Mouse (Mus musculus): Measurements from ENCODE around the gene Trhr2. TPM values are rescaled to one million over a fixed set of nuclear protein-coding genes. Genes with fewer than 3 reads are reported as not detected.

Trhr2 gene
- polyA plus RNA-seq, 1 experiment = not detected

- Histone ChIP-seq H3K4me3 (ENCODE audit: insufficient read depth, low read length) (no peak overlapping the region), H3K4me1 (ENCODE audit: control insufficient read depth, insufficient read depth, low read length) (peaks cover 24% of the 10 kb centered on the region), H3K27ac (ENCODE audit: insufficient read depth, low read depth, low read length) (no peak overlapping the region)
- TF ChIP-seq POLR2A (IDR thresholded peaks at IDR 0.05; ENCODE audit: borderline replicate concordance, low read depth, low read length) = no peak
- TF ChIP-seq CTCF (IDR thresholded peaks at IDR 0.05; ENCODE audit: low read depth, low read length) = no peak
Measured at GRCm38 (mm10) chr8:122344219-122344618, 16.3 kb downstream of the Trhr2 start.

GRCm38 (mm10) chr8:122343758-122344157 lies 16.8 kb downstream of the Trhr2 start:
- Histone ChIP-seq H3K27ac (ENCODE audit: insufficient read depth, low read depth, low read length) (no peak overlapping the region), H3K4me1 (ENCODE audit: control insufficient read depth, insufficient read depth, low read length) (peaks cover 24% of the 10 kb centered on the region), H3K4me3 (ENCODE audit: insufficient read depth, low read length) (peak overlapping the region; percentile 26; the same call in 1 of the 2 replicates)

GRCm38 (mm10) chr8:122343341-122343740 lies 17.2 kb downstream of the Trhr2 start:
- Histone ChIP-seq H3K4me3 (ENCODE audit: insufficient read depth, low read length) (peak overlapping the region; percentile 26; the same call in 1 of the 2 replicates), H3K27ac (ENCODE audit: insufficient read depth, low read depth, low read length) (no peak overlapping the region), H3K4me1 (ENCODE audit: control insufficient read depth, insufficient read depth, low read length) (peaks cover 23% of the 10 kb centered on the region)
- TF ChIP-seq CTCF (IDR thresholded peaks at IDR 0.05; ENCODE audit: low read depth, low read length) (no peak), POLR2A (IDR thresholded peaks at IDR 0.05; ENCODE audit: borderline replicate concordance, low read depth, low read length) (no peak)

More at GRCm38 (mm10) chr8:122343758-122344157, 16.8 kb downstream of the Trhr2 start:
- TF ChIP-seq CTCF (IDR thresholded peaks at IDR 0.05; ENCODE audit: low read depth, low read length) (no peak), POLR2A (IDR thresholded peaks at IDR 0.05; ENCODE audit: borderline replicate concordance, low read depth, low read length) (no peak)

- peaks cover 18% of the 10 kb centered on the region for H3K4me1 ChIP-seq (ENCODE audit: control insufficient read depth, insufficient read depth, low read length)
- no peak for TF ChIP-seq CTCF (IDR thresholded peaks at IDR 0.05; ENCODE audit: low read depth, low read length)
- no peak for TF ChIP-seq POLR2A (IDR thresholded peaks at IDR 0.05; ENCODE audit: borderline replicate concordance, low read depth, low read length)
- H3K4me3 ChIP-seq (ENCODE audit: insufficient read depth, low read length) = no peak overlapping the region
- H3K27ac ChIP-seq (ENCODE audit: insufficient read depth, low read depth, low read length) = no peak overlapping the region
Measured at GRCm38 (mm10) chr8:122342806-122343209, 17.7 kb downstream of the Trhr2 start.

- no peak overlapping the region for H3K4me3 ChIP-seq (ENCODE audit: insufficient read depth, low read length)
- no peak overlapping the region for H3K27ac ChIP-seq (ENCODE audit: insufficient read depth, low read depth, low read length)
- TF ChIP-seq POLR2A (IDR thresholded peaks at IDR 0.05; ENCODE audit: borderline replicate concordance, low read depth, low read length) = no peak
- no peak for TF ChIP-seq CTCF (IDR thresholded peaks at IDR 0.05; ENCODE audit: low read depth, low read length)
- peaks cover 14% of the 10 kb centered on the region for H3K4me1 ChIP-seq (ENCODE audit: control insufficient read depth, insufficient read depth, low read length)
Measured at GRCm38 (mm10) chr8:122342362-122342761, 18.2 kb downstream of the Trhr2 start.

- H3K27ac ChIP-seq (ENCODE audit: insufficient read depth, low read depth, low read length) = no peak overlapping the region
- peaks cover 13% of the 10 kb centered on the region for H3K4me1 ChIP-seq (ENCODE audit: control insufficient read depth, insufficient read depth, low read length)
- TF ChIP-seq CTCF (IDR thresholded peaks at IDR 0.05; ENCODE audit: low read depth, low read length) (no peak), POLR2A (IDR thresholded peaks at IDR 0.05; ENCODE audit: borderline replicate concordance, low read depth, low read length) (no peak)
- H3K4me3 ChIP-seq (ENCODE audit: insufficient read depth, low read length) = no peak overlapping the region
Measured at GRCm38 (mm10) chr8:122341790-122342189, 18.8 kb downstream of the Trhr2 start.

- no peak overlapping the region for H3K27ac ChIP-seq (ENCODE audit: insufficient read depth, low read depth, low read length)
- peaks cover 11% of the 10 kb centered on the region for H3K4me1 ChIP-seq (ENCODE audit: control insufficient read depth, insufficient read depth, low read length)
- no peak overlapping the region for H3K4me3 ChIP-seq (ENCODE audit: insufficient read depth, low read length)
- TF ChIP-seq POLR2A (IDR thresholded peaks at IDR 0.05; ENCODE audit: borderline replicate concordance, low read depth, low read length) (no peak), CTCF (IDR thresholded peaks at IDR 0.05; ENCODE audit: low read depth, low read length) (no peak)
Measured at GRCm38 (mm10) chr8:122340761-122341160, 19.8 kb downstream of the Trhr2 start.

- H3K4me3 ChIP-seq (ENCODE audit: insufficient read depth, low read length) = no peak overlapping the region
- H3K27ac ChIP-seq (ENCODE audit: insufficient read depth, low read depth, low read length) = no peak overlapping the region
- TF ChIP-seq CTCF (IDR thresholded peaks at IDR 0.05; ENCODE audit: low read depth, low read length) (no peak; the same call in 1 of the 2 replicates), POLR2A (IDR thresholded peaks at IDR 0.05; ENCODE audit: borderline replicate concordance, low read depth, low read length) (no peak)
- H3K4me1 ChIP-seq (ENCODE audit: control insufficient read depth, insufficient read depth, low read length) = 0 out of 2 replicates have a peak, but pooled peaks cover 3% of the 10 kb centered on the region
Measured at GRCm38 (mm10) chr8:122338852-122339251, 21.7 kb downstream of the Trhr2 start.

- TF ChIP-seq CTCF (IDR thresholded peaks at IDR 0.05; ENCODE audit: low read depth, low read length) (no peak), POLR2A (IDR thresholded peaks at IDR 0.05; ENCODE audit: borderline replicate concordance, low read depth, low read length) (no peak)
- H3K27ac ChIP-seq (ENCODE audit: insufficient read depth, low read depth, low read length) = no peak overlapping the region
- H3K4me3 ChIP-seq (ENCODE audit: insufficient read depth, low read length) = no peak overlapping the region
- peaks cover 5% of the 10 kb centered on the region for H3K4me1 ChIP-seq (ENCODE audit: control insufficient read depth, insufficient read depth, low read length)
Measured at GRCm38 (mm10) chr8:122336251-122336910, 24.2 kb downstream of the Trhr2 start.

- no peak for TF ChIP-seq CTCF (IDR thresholded peaks at IDR 0.05; ENCODE audit: low read depth, low read length)
- no peak for TF ChIP-seq POLR2A (IDR thresholded peaks at IDR 0.05; ENCODE audit: borderline replicate concordance, low read depth, low read length)
- peaks cover 10% of the 10 kb centered on the region for H3K4me1 ChIP-seq (ENCODE audit: control insufficient read depth, insufficient read depth, low read length)
- H3K4me3 ChIP-seq (ENCODE audit: insufficient read depth, low read length) = no peak overlapping the region
- no peak overlapping the region for H3K27ac ChIP-seq (ENCODE audit: insufficient read depth, low read depth, low read length)
Measured at GRCm38 (mm10) chr8:122335638-122336250, 24.8 kb downstream of the Trhr2 start.

Data from bone marrow macrophage, adult 2 months (primary cell).